Mouse (Mus musculus) frontal cortex, adult (tissue): ENCODE results near the gene Gm10644.

ENCODE experiments used
- ATAC-seq: cut with Nextera tagmentation; 2 replicates; pipeline ENCODE4 v1.9.2; 2017; ENCODE audit warnings: mild to moderate bottlenecking, moderate library complexity, mixed read lengths; ENCODE audit not compliant: low TSS enrichment

The Gm10644 gene

GRCm38 (mm10) chr8:83980845-83981244, 25.8 kb upstream of the Gm10644 start:
- no peak for ATAC-seq

- ATAC-seq: no peak
These were observed 25.2 kb upstream of the Gm10644 start for GRCm38 (mm10) chr8:83980250-83980649.

- no peak for ATAC-seq
These were observed 23.2 kb upstream of the Gm10644 start for GRCm38 (mm10) chr8:83978200-83978599.

GRCm38 (mm10) chr8:83977646-83978045, 22.6 kb upstream of the Gm10644 start:
- no peak for ATAC-seq

GRCm38 (mm10) chr8:83976779-83977350, 21.9 kb upstream of the Gm10644 start:
- ATAC-seq: no peak

- ATAC-seq: no peak
These were observed 21.2 kb upstream of the Gm10644 start for GRCm38 (mm10) chr8:83976101-83976630.

- no peak for ATAC-seq
These were observed 19.5 kb upstream of the Gm10644 start for GRCm38 (mm10) chr8:83974521-83974920.

GRCm38 (mm10) chr8:83973161-83974031, 18.4 kb upstream of the Gm10644 start:
- peak; percentile 6; the same call in 1 of the 2 replicates for ATAC-seq

GRCm38 (mm10) chr8:83972150-83973120, 17.4 kb upstream of the Gm10644 start, which contains the start of gene Prkaca:
Gene Prkaca, plus strand, starts transcription at chr8:83972993.
- ATAC-seq: peak; percentile 99

GRCm38 (mm10) chr8:83971661-83972060, 16.7 kb upstream of the Gm10644 start:
- no peak for ATAC-seq

GRCm38 (mm10) chr8:83971121-83971520, 16.1 kb upstream of the Gm10644 start:
- ATAC-seq: no peak

GRCm38 (mm10) chr8:83967701-83968100, 12.7 kb upstream of the Gm10644 start:
- no peak for ATAC-seq

- ATAC-seq: no peak
These were observed 9.2 kb upstream of the Gm10644 start for GRCm38 (mm10) chr8:83964015-83964765.

GRCm38 (mm10) chr8:83956789-83957188, 1.8 kb upstream of the Gm10644 start:
- ATAC-seq: no peak

- no peak for ATAC-seq
These were observed 883 bp upstream of the Gm10644 start for GRCm38 (mm10) chr8:83955958-83956218.

GRCm38 (mm10) chr8:83954749-83955105, 278 bp downstream of the Gm10644 start:
- no peak for ATAC-seq

GRCm38 (mm10) chr8:83945540-83945939, 9.5 kb downstream of the Gm10644 start:
- ATAC-seq: peak; percentile 31; the same call in 1 of the 2 replicates

- peak; percentile 73 for ATAC-seq
These were observed 12.6 kb downstream of the Gm10644 start for GRCm38 (mm10) chr8:83942446-83942845.

GRCm38 (mm10) chr8:83941066-83941677, 13.8 kb downstream of the Gm10644 start:
- no peak for ATAC-seq

- no peak for ATAC-seq
These were observed 16.7 kb downstream of the Gm10644 start for GRCm38 (mm10) chr8:83938330-83938729.

- no peak for ATAC-seq
These were observed 17.4 kb downstream of the Gm10644 start for GRCm38 (mm10) chr8:83937645-83938044.
